Mouse (Mus musculus) Patski (cell line): ENCODE measurements at regions not wholly inside any gene's neighbourhood (a gene's known extent, or its start where the extent isn't known, plus 50 kb on each side); places are given as distances from the start of the nearest gene placed in this dataset.

ENCODE experiments used
- ATAC-seq: fragments of 100-300 bp; one replicate; pipeline ENCODE4 v1.8.0; 2021
- CTCF ChIA-PET: fragments of 350-600 bp; sonication (Branson Sonifier 250); formaldehyde crosslinking; loops from one replicate; lab custom pipeline; 2022; ENCODE audit warnings: inconsistent platforms; lab: Charles Lee
- POLR2A ChIA-PET: fragments of 350-600 bp; sonication (Branson Sonifier 250); formaldehyde crosslinking; loops from one replicate; lab custom pipeline; 2022; ENCODE audit warnings: antibody characterized with exemption, inconsistent platforms; lab: Charles Lee
- DNase-seq: peaks from one replicate; pipeline ENCODE4 v3.0.0-alpha.2; 2011; ENCODE audit warnings: low read depth, low spot score
- H3K27me3 ChIP-seq: fragments of 371-371 bp; one replicate; pipeline ENCODE4 v1.5.1; 2021
- CTCF ChIP-seq: fragments of 100-300 bp; IDR thresholded peaks from one replicate; pipeline ENCODE4 v1.5.1; 2021
- in situ Hi-C: fragments of 300-500 bp; cut with MboI; formaldehyde crosslinking; loops from 3 replicates; pipeline ENCODE4 v1.11.1; 2018; ENCODE audit warnings: low pct_unique_long_range_greater_than_20kb, mixed read lengths

- in situ Hi-C loops = no loop called here
- CTCF ChIA-PET = interaction anchor here (1.1 kb wide), 1 partner anchor 16 kb away, joined by 3 read pairs; no protein-coding TSS in a partner anchor
- ATAC-seq = no peak
- POLR2A ChIA-PET = no interaction called here
- no peak for TF ChIP-seq CTCF
- H3K27me3 ChIP-seq = no peaks in the 10 kb centered on the region
- no peak for DNase-seq
Observed at GRCm38 (mm10) chr19:21052771-21053170, 98.8 kb upstream of the Tmc1 start.

- CTCF ChIA-PET = interaction anchor here (1.2 kb wide), 1 partner anchor 22 kb away, joined by 3 read pairs; no protein-coding TSS in a partner anchor
- in situ Hi-C loops = no loop called here
- TF ChIP-seq CTCF = no peak
- ATAC-seq (no peak), DNase-seq (no peak)
- POLR2A ChIA-PET = interaction anchor here (1.2 kb wide), 1 partner anchor 33 kb away, joined by 3 read pairs; no protein-coding TSS in a partner anchor
- no peaks in the 10 kb centered on the region for H3K27me3 ChIP-seq
Observed at GRCm38 (mm10) chr19:21051872-21052271, 97.9 kb upstream of the Tmc1 start.

DNA sequence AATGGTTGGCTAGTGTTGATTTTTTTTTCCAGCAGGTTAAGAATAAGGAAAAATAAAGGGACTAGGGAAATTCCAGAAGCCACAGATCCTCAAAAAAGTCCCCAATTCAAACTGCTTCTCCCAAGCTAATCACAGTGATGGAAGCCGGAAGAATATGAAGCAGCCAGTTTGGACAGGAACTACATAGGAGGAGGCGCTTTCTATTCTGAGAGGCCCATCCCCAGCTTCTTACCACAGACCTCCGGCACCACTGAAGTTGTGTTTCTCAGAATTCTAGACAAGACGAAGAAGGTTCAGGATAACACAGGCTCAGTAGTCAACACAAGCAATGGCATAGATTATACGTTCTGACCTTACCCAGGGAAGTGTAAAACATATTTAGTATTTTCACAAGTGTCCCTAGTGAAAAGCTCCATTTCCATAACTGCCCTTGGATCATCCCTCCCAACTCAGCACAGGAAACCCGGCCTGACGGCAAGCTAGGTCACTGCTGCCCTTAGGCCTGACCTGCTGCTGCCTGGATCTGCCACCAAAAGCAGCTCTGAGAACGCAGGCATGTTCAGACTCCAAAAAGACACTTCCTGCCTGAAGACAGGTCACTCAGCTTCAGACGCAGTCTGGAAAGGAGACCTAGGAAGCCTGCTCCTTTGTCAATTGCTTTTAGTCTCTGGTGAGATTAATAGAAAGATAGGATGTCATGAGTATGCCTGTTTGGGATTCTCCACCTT, 97.2 kb upstream of the Tmc1 start:
- DNase-seq = no peak
- POLR2A ChIA-PET = interaction anchor here (1.2 kb wide), 1 partner anchor 34 kb away, joined by 3 read pairs; no protein-coding TSS in a partner anchor
- in situ Hi-C loops = no loop called here
- ATAC-seq = no peak
- CTCF ChIA-PET = interaction anchor here (0.9 to 1.2 kb wide), 3 partner anchors 10 to 23 kb away, joined by 3 read pairs; no protein-coding TSS in a partner anchor
- no peak for TF ChIP-seq CTCF
- no peaks in the 10 kb centered on the region for H3K27me3 ChIP-seq

- TF ChIP-seq CTCF = no peak
- ChIA-PET CTCF (interaction anchor here (1.2 kb wide), 1 partner anchor 104 kb away, joined by 3 read pairs; no protein-coding TSS in a partner anchor), POLR2A (no interaction called here)
Observed at GRCm38 (mm10) chr19:21049301-21049700, 95.3 kb upstream of the Tmc1 start.

GRCm38 (mm10) chr19:21045565-21045964, 91.6 kb upstream of the Tmc1 start:
- ChIA-PET CTCF (interaction anchor here (1.1 to 1.6 kb wide), 3 partner anchors 39 to 57 kb away, joined by 3 to 4 read pairs (median 3); no protein-coding TSS in a partner anchor), POLR2A (no interaction called here)
- in situ Hi-C loops = no loop called here
- no peak for DNase-seq
- ATAC-seq = no peak
- no peaks in the 10 kb centered on the region for H3K27me3 ChIP-seq
- no peak for TF ChIP-seq CTCF

More at GRCm38 (mm10) chr19:21049301-21049700, 95.3 kb upstream of the Tmc1 start:
- H3K27me3 ChIP-seq = no peaks in the 10 kb centered on the region
- in situ Hi-C loops = no loop called here
- DNase-seq (no peak), ATAC-seq (no peak)

- ATAC-seq (no peak), DNase-seq (no peak)
- in situ Hi-C loops = no loop called here
- CTCF ChIA-PET = no interaction called here
- POLR2A ChIA-PET = no interaction called here
- no peak for TF ChIP-seq CTCF
- no peaks in the 10 kb centered on the region for H3K27me3 ChIP-seq
Observed at GRCm38 (mm10) chr19:21043958-21044357, 90.0 kb upstream of the Tmc1 start.

DNA sequence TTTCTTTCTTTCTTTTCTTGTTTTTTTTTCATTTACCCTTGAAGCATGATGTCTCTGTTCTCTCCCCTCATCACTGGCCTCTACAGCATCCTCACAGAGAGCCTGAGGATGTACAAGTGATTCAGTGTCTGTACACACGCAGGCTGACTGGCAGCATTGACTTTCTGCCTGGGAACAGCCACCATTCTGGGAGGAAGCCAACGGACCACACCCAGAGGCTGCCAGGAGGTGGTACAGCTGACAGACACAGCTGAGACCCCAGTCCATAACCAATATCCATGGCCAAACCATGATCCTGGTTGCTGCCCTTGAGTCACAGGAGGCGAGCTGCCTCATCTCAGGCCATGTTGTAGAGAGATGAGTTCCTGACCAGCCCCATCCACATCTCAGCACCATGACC, 88.5 kb upstream of the Tmc1 start:
- in situ Hi-C loops = no loop called here
- no peak for TF ChIP-seq CTCF
- H3K27me3 ChIP-seq = no peaks in the 10 kb centered on the region
- no peak for DNase-seq
- ChIA-PET CTCF (interaction anchor here (1.6 kb wide), 1 partner anchor 8 kb away, joined by 3 read pairs; no protein-coding TSS in a partner anchor), POLR2A (no interaction called here)
- no peak for ATAC-seq

- TF ChIP-seq CTCF = peak; percentile 87
- in situ Hi-C loops = loop anchor here (5.0 to 10.0 kb wide), 5 partner anchors 70 to 525 kb away; partner anchors contain the start of gene Zfand5
- POLR2A ChIA-PET = interaction anchor here (0.7 to 1.6 kb wide), 3 partner anchors 235 to 601 kb away, joined by 4 to 5 read pairs (median 4); partner anchors contain the start of gene Zfand5
- CTCF ChIA-PET = interaction anchor here (0.8 to 1.3 kb wide), 4 partner anchors 10 to 190 kb away, joined by 3 to 5 read pairs (median 4); no protein-coding TSS in a partner anchor
- peak; percentile 53 for DNase-seq
- peak; percentile 81 for ATAC-seq
- H3K27me3 ChIP-seq = no peaks in the 10 kb centered on the region
Observed at GRCm38 (mm10) chr19:21037448-21038077, 83.6 kb upstream of the Tmc1 start.

GRCm38 (mm10) chr19:21036507-21037425, 82.8 kb upstream of the Tmc1 start:
- ATAC-seq (peak; percentile 6), DNase-seq (no peak)
- CTCF ChIA-PET = interaction anchor here (0.8 to 1.3 kb wide), 7 partner anchors 14 to 257 kb away, joined by 3 to 5 read pairs (median 3); no protein-coding TSS in a partner anchor
- no peaks in the 10 kb centered on the region for H3K27me3 ChIP-seq
- no peak for TF ChIP-seq CTCF
- POLR2A ChIA-PET = interaction anchor here (0.7 to 1.6 kb wide), 3 partner anchors 236 to 600 kb away, joined by 4 to 5 read pairs (median 4); partner anchors contain the start of gene Zfand5
- in situ Hi-C loops = loop anchor here (5.0 to 10.0 kb wide), 5 partner anchors 71 to 526 kb away; partner anchors contain the start of gene Zfand5
